Mouse (Mus musculus) monocyte, adult 5-6 weeks (primary cell): ENCODE measurements around the gene Trim34b. TPM values are rescaled to one million over a fixed set of nuclear protein-coding genes. Genes with fewer than 3 reads are reported as not detected.

Source experiments
- total RNA-seq: library from RNA; stranded (forward); fragments of 200-1000, 200-491, 200-594 nt; gene quantifications from 3 replicates; pipeline ENCODE4 v1.2.3, GENCODE M21; 2017

Trim34b gene
- total RNA-seq, 1 experiment from 2014 or later: 6.2 TPM

Other genes starting within 250 kb of the Trim34b start
- not detected in 3 replicates for gene Olfr645, start 244.0 kb upstream of the Trim34b start, total RNA-seq
- not detected in 3 replicates for gene Olfr646, start 224.6 kb upstream of the Trim34b start, total RNA-seq
- not detected in 3 replicates for gene Ubqln5, start 199.6 kb upstream of the Trim34b start, total RNA-seq
- gene Olfr643, start 192.1 kb upstream of the Trim34b start, total RNA-seq: not detected in 3 replicates
- gene Ubqln3, start 186.2 kb upstream of the Trim34b start, total RNA-seq: 0.21 TPM in 1 of 3 replicates, not detected in the others
- not detected in 3 replicates for gene Ubqlnl, start 178.9 kb upstream of the Trim34b start, total RNA-seq
- gene Olfm5, start 164.6 kb upstream of the Trim34b start, total RNA-seq: not detected in 3 replicates
- gene Olfr648, start 146.1 kb upstream of the Trim34b start, total RNA-seq: not detected in 3 replicates
- not detected in 3 replicates for gene Olfr649, start 133.5 kb upstream of the Trim34b start, total RNA-seq
- 0.21 to 1.6 TPM in 2 of 3 replicates, not detected in the other for gene Trim6, start 110.7 kb upstream of the Trim34b start, total RNA-seq
- 41.8 to 60.5 TPM (median 42.8 TPM) in 3 replicates for gene Trim34a, start 85.0 kb upstream of the Trim34b start, total RNA-seq
- gene Trim5, start 41.4 kb upstream of the Trim34b start, total RNA-seq: 16.7 to 39.3 TPM (median 25.4 TPM) in 3 replicates
- 151 to 341 TPM (median 152 TPM) in 3 replicates for gene Trim12a, start 14.0 kb upstream of the Trim34b start, total RNA-seq
- 38.3 to 79.6 TPM (median 51.5 TPM) in 3 replicates for gene Trim12c, start 23.9 kb downstream of the Trim34b start, total RNA-seq
- gene Trim30b, start 40.4 kb downstream of the Trim34b start, total RNA-seq: 23.5 to 27.5 TPM (median 27.2 TPM) in 3 replicates
- gene Trim30c, start 71.4 kb downstream of the Trim34b start, total RNA-seq: 0.58 to 1.1 TPM in 2 of 3 replicates, not detected in the other
- 50.5 to 91.1 TPM (median 54.1 TPM) in 3 replicates for gene Trim30a, start 135.7 kb downstream of the Trim34b start, total RNA-seq
- 26.0 to 47.8 TPM (median 29.6 TPM) in 3 replicates for gene Trim30d, start 178.4 kb downstream of the Trim34b start, total RNA-seq
- gene Olfr651, start 220.7 kb downstream of the Trim34b start, total RNA-seq: not detected in 3 replicates
- not detected in 3 replicates for gene Olfr652, start 231.4 kb downstream of the Trim34b start, total RNA-seq
- not detected in 3 replicates for gene Olfr653, start 247.8 kb downstream of the Trim34b start, total RNA-seq